12 mouse cellular contexts compared by ENCODE assay signal in the genomic region with DNA sequence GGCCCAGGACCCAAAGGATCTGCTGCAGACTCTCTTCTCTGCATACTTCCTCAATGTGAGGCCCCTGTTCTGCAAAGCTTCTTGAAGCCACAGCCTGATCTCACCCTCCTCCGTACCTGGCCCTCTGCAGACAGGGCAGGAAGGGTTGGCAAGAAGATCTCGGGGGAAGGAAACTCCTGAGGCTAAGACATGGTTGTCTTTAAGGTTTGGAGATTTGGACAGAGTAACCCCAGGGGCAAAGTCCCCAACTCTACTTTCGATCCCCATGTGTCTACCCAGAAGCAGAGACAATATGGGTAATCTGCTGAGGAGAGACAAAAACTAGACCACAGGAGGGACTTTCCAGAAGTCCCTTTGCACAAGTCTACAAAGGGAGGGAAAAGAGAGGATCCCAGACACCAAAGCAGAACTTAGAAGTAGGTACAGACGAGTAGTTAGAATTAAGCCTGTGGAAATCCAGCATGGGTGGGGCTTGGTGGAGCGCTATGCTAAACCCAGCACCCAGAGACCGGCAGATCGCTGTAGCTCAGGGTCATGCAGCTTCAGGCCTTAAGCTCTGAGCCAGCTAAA. TPM values are rescaled to one million over a fixed set of nuclear protein-coding genes. Genes with fewer than 3 reads are reported as not detected.
DNase-seq lines count a peak whose midpoint lies in the region; ATAC-seq and TF ChIP-seq lines count a peak whose summit lies in the region.
"Had no signal": no experiment of that assay in that cellular context is flagged by ENCODE, and none has a peak within 500 bp of the region (broad histone marks: within the 10 kb centered on the region; RNA-seq: fewer than 3 reads in every experiment).

No protein-coding gene starts in this region.

- no peaks in the 10 kb centered on the region for H3K27me3 ChIP-seq in spleen, adult 2 months (ENCODE audit: control insufficient read depth, insufficient read depth, low read length)
- no peaks in the 10 kb centered on the region for H3K27me3 ChIP-seq in limb, embryonic 11.5 days (ENCODE audit: control insufficient read depth, insufficient read depth, low read length)
- H3K27me3 ChIP-seq: neural tube, embryonic 15.5 days; stomach, embryonic 15.5 days had no signal

- TF ChIP-seq CTCF in spleen, adult 2 months (IDR thresholded peaks at IDR 0.05; ENCODE audit: extremely low read depth, insufficient read depth, insufficient read length, insufficient replicate concordance) = no peak
- no peak for TF ChIP-seq CTCF in bone marrow macrophage, adult 2 months (IDR thresholded peaks at IDR 0.05; ENCODE audit: low read depth, low read length)

- no peak overlapping the region for H3K9ac ChIP-seq in limb, embryonic 11.5 days (ENCODE audit: low read length)
- H3K9ac ChIP-seq: liver, embryonic 13.5 days; neural tube, embryonic 15.5 days; stomach, embryonic 15.5 days had no signal

- DNase-seq in spleen, adult 2 months (ENCODE audit: low read depth in 1 of 2, low spot score in 2 of 2) = no peak
- no peak for DNase-seq in spleen, postnatal 4 days (ENCODE audit: low spot score in 2 of 2)
- no peak for DNase-seq in limb, embryonic 11.5 days (ENCODE audit: low spot score)
- peak; percentile 44 for DNase-seq in thymus, postnatal 4 days
- no peak for DNase-seq in retina, embryonic 14.5 days (ENCODE audit: low spot score)
- DNase-seq: liver, embryonic 13.5 days had no signal

- no peaks in the 10 kb centered on the region for H3K9me3 ChIP-seq in limb, embryonic 11.5 days (ENCODE audit: control insufficient read depth, low read length)
- H3K9me3 ChIP-seq: liver, embryonic 13.5 days; neural tube, embryonic 15.5 days; stomach, embryonic 15.5 days had no signal

- no peak overlapping the region for H3K4me2 ChIP-seq in limb, embryonic 11.5 days (ENCODE audit: low read depth, severe bottlenecking)
- H3K4me2 ChIP-seq: liver, embryonic 13.5 days; neural tube, embryonic 15.5 days; stomach, embryonic 15.5 days had no signal

- H3K4me1 ChIP-seq in spleen, adult 2 months (ENCODE audit: control insufficient read depth, insufficient read depth, insufficient read length) = peaks cover 38% of the 10 kb centered on the region; the same call in 1 of the 2 replicates
- H3K4me1 ChIP-seq in bone marrow macrophage, adult 2 months (ENCODE audit: control insufficient read depth, insufficient read depth, low read length) = peaks cover 50% of the 10 kb centered on the region
- H3K4me1 ChIP-seq in limb, embryonic 11.5 days (ENCODE audit: control insufficient read depth, insufficient read depth, low read length) = peaks cover 34% of the 10 kb centered on the region

- ATAC-seq in limb, embryonic 11.5 days (ENCODE audit: insufficient number of reproducible peaks, low FRiP score, low TSS enrichment, low read depth) = no peak
- no peak for ATAC-seq in erythroblast, adult 5-6 weeks (replicated peaks; ENCODE audit: low FRiP score, poor library complexity, severe bottlenecking)

- TF ChIP-seq POLR2A in spleen, adult 2 months (IDR thresholded peaks at IDR 0.05; ENCODE audit: low read depth, low read length) = no peak
- no peak for TF ChIP-seq POLR2A in bone marrow macrophage, adult 2 months (IDR thresholded peaks at IDR 0.05; ENCODE audit: borderline replicate concordance, low read depth, low read length)

- H3K27ac ChIP-seq in spleen, adult 2 months (ENCODE audit: insufficient read depth, low read length) = 0 out of 2 replicates have a peak overlapping the region, but pooled peaks have one; percentile 33
- H3K27ac ChIP-seq in bone marrow macrophage, adult 2 months (ENCODE audit: insufficient read depth, low read depth, low read length) = peak overlapping the region; percentile 85
- peak overlapping the region; percentile 24; the same call in 1 of the 2 replicates for H3K27ac ChIP-seq in limb, embryonic 11.5 days (replicated peaks; ENCODE audit: low read depth, low read length)
- H3K27ac ChIP-seq: liver, embryonic 13.5 days; stomach, embryonic 15.5 days had no signal

- 38% methylated on average over 7 of the region's 7 CpGs for WGBS in spleen, adult 2 months
- WGBS in limb, embryonic 11.5 days = 81% methylated on average over 7 of the region's 7 CpGs

- H3K36me3 ChIP-seq in spleen, adult 2 months (ENCODE audit: control insufficient read depth, insufficient read depth, low read length) = no peaks in the 10 kb centered on the region
- no peaks in the 10 kb centered on the region for H3K36me3 ChIP-seq in limb, embryonic 11.5 days (ENCODE audit: control insufficient read depth, insufficient read depth, low read length)
- H3K36me3 ChIP-seq: liver, embryonic 13.5 days; neural tube, embryonic 15.5 days; stomach, embryonic 15.5 days had no signal

- no peak overlapping the region for H3K4me3 ChIP-seq in spleen, adult 2 months (ENCODE audit: extremely low read depth, insufficient read depth, insufficient read length)
- H3K4me3 ChIP-seq in bone marrow macrophage, adult 2 months (ENCODE audit: insufficient read depth, low read length) = peak overlapping the region; percentile 31
- no peak overlapping the region for H3K4me3 ChIP-seq in limb, embryonic 11.5 days (ENCODE audit: low read depth, low read length)
- H3K4me3 ChIP-seq: liver, embryonic 13.5 days; neural tube, embryonic 15.5 days; stomach, embryonic 15.5 days had no signal

RNA-seq across cellular contexts. Expression of a gene that starts 3.9 kb away (rescaled TPM):
- 51.3 and 72.3 TPM in 2 replicates for polyA plus RNA-seq in spleen, adult 2 months (2012; rRNA removed)
- polyA plus RNA-seq in bone marrow macrophage, adult 2 months (2012; ENCODE audit: insufficient read depth, insufficient read length, missing spikeins) = 124 and 126 TPM in 2 replicates
- 20.3 and 20.4 TPM in 2 replicates for polyA plus RNA-seq in limb, embryonic 11.5 days (2014; fragmentation: Nextera tagmentation; extraction: Ambion mirVana)
- total RNA-seq in erythroblast, adult 5-6 weeks (2015; ENCODE audit: low replicate concordance) = 6.9 and 9.0 TPM in 2 replicates
- 45.6 and 52.7 TPM in 2 replicates for total RNA-seq in erythroblast, adult 5-6 weeks (2017; ENCODE audit: low replicate concordance)

RNA-seq across cellular contexts. Expression of a gene that starts 18.6 kb away (rescaled TPM):
- 1.00 and 1.0 TPM in 2 replicates for polyA plus RNA-seq in spleen, adult 2 months (2012; rRNA removed)
- 0.13 and 0.16 TPM in 2 replicates for polyA plus RNA-seq in bone marrow macrophage, adult 2 months (2012; ENCODE audit: insufficient read depth, insufficient read length, missing spikeins)
- polyA plus RNA-seq in limb, embryonic 11.5 days (2014; fragmentation: Nextera tagmentation; extraction: Ambion mirVana) = 42.6 and 43.5 TPM in 2 replicates
- 0.19 and 1.5 TPM in 2 replicates for total RNA-seq in erythroblast, adult 5-6 weeks (2015; ENCODE audit: low replicate concordance)
- total RNA-seq in erythroblast, adult 5-6 weeks (2017; ENCODE audit: low replicate concordance) = 0.34 TPM in 1 of 2 replicates, not detected in the other

RNA-seq across cellular contexts. Expression of a gene that starts 34.5 kb away (rescaled TPM):
- 1.0 and 1.3 TPM in 2 replicates for polyA plus RNA-seq in spleen, adult 2 months (2012; rRNA removed)
- not detected in 2 replicates for polyA plus RNA-seq in bone marrow macrophage, adult 2 months (2012; ENCODE audit: insufficient read depth, insufficient read length, missing spikeins)
- 2.4 and 3.1 TPM in 2 replicates for polyA plus RNA-seq in limb, embryonic 11.5 days (2014; fragmentation: Nextera tagmentation; extraction: Ambion mirVana)
- total RNA-seq in erythroblast, adult 5-6 weeks (2015; ENCODE audit: low replicate concordance) = not detected in 2 replicates
- total RNA-seq in erythroblast, adult 5-6 weeks (2017; ENCODE audit: low replicate concordance) = not detected in 2 replicates
- total RNA-seq: adrenal gland, adult 2 months; common myeloid progenitor, adult 5-6 weeks had no signal

RNA-seq across cellular contexts. Expression of a gene that starts 39.2 kb away (rescaled TPM):
- polyA plus RNA-seq in spleen, adult 2 months (2012; rRNA removed) = 104 and 141 TPM in 2 replicates
- 149 and 154 TPM in 2 replicates for polyA plus RNA-seq in bone marrow macrophage, adult 2 months (2012; ENCODE audit: insufficient read depth, insufficient read length, missing spikeins)
- polyA plus RNA-seq in limb, embryonic 11.5 days (2014; fragmentation: Nextera tagmentation; extraction: Ambion mirVana) = 78.9 and 89.3 TPM in 2 replicates
- 4.2 and 8.6 TPM in 2 replicates for total RNA-seq in erythroblast, adult 5-6 weeks (2015; ENCODE audit: low replicate concordance)
- total RNA-seq in erythroblast, adult 5-6 weeks (2017; ENCODE audit: low replicate concordance) = 14.3 and 15.8 TPM in 2 replicates

RNA-seq across cellular contexts. Expression of a gene that starts 39.9 kb away (rescaled TPM):
- 32.5 and 33.7 TPM in 2 replicates for polyA plus RNA-seq in spleen, adult 2 months (2012; rRNA removed)
- 22.9 and 25.8 TPM in 2 replicates for polyA plus RNA-seq in bone marrow macrophage, adult 2 months (2012; ENCODE audit: insufficient read depth, insufficient read length, missing spikeins)
- 80.1 and 85.3 TPM in 2 replicates for polyA plus RNA-seq in limb, embryonic 11.5 days (2014; fragmentation: Nextera tagmentation; extraction: Ambion mirVana)
- total RNA-seq in erythroblast, adult 5-6 weeks (2015; ENCODE audit: low replicate concordance) = 5.4 and 7.9 TPM in 2 replicates
- 5.7 and 10.0 TPM in 2 replicates for total RNA-seq in erythroblast, adult 5-6 weeks (2017; ENCODE audit: low replicate concordance)

Comparison
In these comparisons a context has a peak if more than half of its experiments do, and no peak if none do; other contexts are left out.
1. H3K27ac ChIP-seq: peak in every context shown above with its lines; median percentile 85 in bone marrow macrophage, adult 2 months; 33 in spleen, adult 2 months; 24 in limb, embryonic 11.5 days.
2. RNA of a gene that starts 18.6 kb away (polyA plus RNA-seq): 42.6 to 43.5 TPM in limb, embryonic 11.5 days; 1.00 to 1.0 TPM in spleen, adult 2 months and 0.13 to 0.16 TPM in bone marrow macrophage, adult 2 months; every median in the first group is over 10 times any median in the second.